Mouse (Mus musculus) lung, adult 2 months (tissue): ENCODE measurements around the gene Ralgps2.

Experiments
- CTCF ChIP-seq: fragments of 200-500 bp; IDR thresholded peaks from 2 replicates; pipeline ENCODE4 v1.5.1; 2011; ENCODE audit warnings: mild to moderate bottlenecking, low read length, control low read depth; ENCODE audit not compliant: insufficient read depth
- POLR2A ChIP-seq: fragments of 200-500 bp; IDR thresholded peaks from 2 replicates; pipeline ENCODE4 v1.6.1; 2011; ENCODE audit warnings: low read depth, mild to moderate bottlenecking, control low read depth, low read length, borderline replicate concordance; ENCODE audit errors: extremely low read depth

DNA sequence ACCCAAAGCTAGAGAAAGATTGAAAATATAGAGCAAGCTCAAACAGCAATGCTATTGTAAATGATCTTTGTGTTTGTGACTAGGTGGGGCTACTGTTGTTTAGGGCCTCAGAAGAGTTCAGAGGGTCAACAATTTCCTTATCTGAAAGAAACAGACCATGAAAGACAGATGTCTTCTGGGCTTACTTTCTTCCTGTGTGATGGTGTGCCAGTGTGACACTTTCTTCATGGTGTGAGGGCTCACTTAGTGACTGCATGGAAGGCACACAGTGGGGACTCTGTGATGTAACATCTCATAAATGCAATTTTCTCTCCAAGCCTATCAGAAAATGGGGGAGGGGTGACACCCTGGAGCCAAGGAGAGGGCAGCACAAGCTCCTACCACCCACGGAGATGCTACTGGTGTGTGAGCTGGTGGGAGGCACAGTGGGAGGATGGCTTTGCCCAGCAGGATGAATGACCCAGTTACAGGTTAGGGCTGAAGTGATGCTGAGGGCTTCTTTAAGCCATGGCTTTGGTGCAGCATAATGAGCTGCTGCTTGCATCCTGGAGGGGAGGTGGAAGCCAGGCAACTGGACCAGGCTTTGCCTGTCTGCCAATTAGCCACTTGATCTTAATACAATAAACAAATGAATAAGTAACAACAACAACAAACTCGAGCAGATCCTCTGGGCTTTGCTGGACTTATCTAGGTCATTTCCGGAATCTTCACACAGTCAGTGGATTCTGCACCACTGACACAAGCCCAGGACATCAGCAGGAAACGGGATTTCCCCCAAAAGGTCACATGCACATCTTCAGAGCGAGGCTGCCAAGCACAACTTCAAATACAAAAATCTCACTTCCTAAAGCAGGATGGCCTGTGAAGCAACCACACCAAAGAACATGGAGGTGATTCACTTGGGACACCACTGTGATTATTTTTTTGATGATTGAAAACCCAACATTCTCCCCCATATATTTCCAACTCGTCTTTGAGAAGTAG, 46.5 kb upstream of the Ralgps2 start:
- TF ChIP-seq CTCF (no peak), POLR2A (no peak)
